Mouse (Mus musculus) MEL (cell line): ENCODE data around the gene Cald1.

Source experiments
- CHD1 ChIP-seq: IDR thresholded peaks from 2 replicates; pipeline ENCODE4 v1.6.1; 2012; ENCODE audit warnings: low read depth, mild to moderate bottlenecking, inconsistent platforms, low read length, improper control_type of control experiment
- CTCF ChIP-seq, 3 experiments: IDR thresholded peaks in 2 of 3; conservative IDR thresholded peaks in 1 of 3; 2 replicates each; pipeline ENCODE4 v1.5.1; 2011 to 2012; ENCODE audit warnings: low read length in 3 of 3, low read depth in 2 of 3, mild to moderate bottlenecking in 2 of 3, improper control_type of control experiment in 1 of 3, inconsistent platforms in 1 of 3, mixed read lengths in 1 of 3, moderate library complexity in 1 of 3; ENCODE audit not compliant: control insufficient read depth in 1 of 3, insufficient read depth in 1 of 3, poor library complexity in 1 of 3, severe bottlenecking in 1 of 3
- MYC ChIP-seq: IDR thresholded peaks from 2 replicates; pipeline ENCODE4 v1.6.1; 2011; ENCODE audit warnings: low read depth, mild to moderate bottlenecking, low read length, improper control_type of control experiment, moderate library complexity
- NELFE ChIP-seq: IDR thresholded peaks from 2 replicates; pipeline ENCODE4 v1.6.1; 2011; ENCODE audit warnings: low read depth, low read length, improper control_type of control experiment
- POLR2A ChIP-seq, 2 experiments: IDR thresholded peaks; 2 replicates each; pipeline ENCODE4 v1.6.1; 2011 to 2012; ENCODE audit warnings: low read length in 2 of 2, mild to moderate bottlenecking in 2 of 2, control low read depth in 1 of 2, improper control_type of control experiment in 1 of 2, low read depth in 1 of 2, moderate library complexity in 1 of 2; ENCODE audit not compliant: control insufficient read depth in 1 of 2, insufficient read depth in 1 of 2, poor library complexity in 1 of 2
- POLR2AphosphoS5 ChIP-seq: IDR thresholded peaks from 2 replicates; pipeline ENCODE4 v1.6.1; 2012; ENCODE audit warnings: low read depth, borderline replicate concordance, mild to moderate bottlenecking, inconsistent platforms, low read length, moderate library complexity, mixed read lengths
- ZC3H11A ChIP-seq: IDR thresholded peaks from 2 replicates; pipeline ENCODE4 v1.6.1; 2012; ENCODE audit warnings: low read depth, mild to moderate bottlenecking, inconsistent platforms, low read length, improper control_type of control experiment

DNA sequence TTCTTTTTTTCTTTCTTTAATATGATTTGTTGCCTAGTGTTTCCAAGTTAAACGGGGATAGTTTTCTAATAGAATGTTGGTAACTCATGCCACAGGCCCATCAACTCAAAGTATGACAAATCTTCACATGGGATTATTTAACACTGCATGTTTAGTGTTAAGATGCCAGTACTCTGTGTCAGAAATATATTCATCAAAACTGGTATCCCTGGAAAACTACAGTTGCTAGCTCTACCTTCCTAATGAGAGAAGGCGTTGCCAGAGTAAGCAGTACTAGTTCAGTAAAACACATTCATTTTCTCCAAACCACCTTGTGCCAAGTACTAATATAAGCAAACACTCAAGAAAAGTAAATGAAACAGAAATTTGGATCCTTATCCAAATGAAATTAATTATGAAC, 171.7 kb downstream of the Cald1 start:
- TF ChIP-seq ZC3H11A (no peak), CHD1 (no peak), NELFE (no peak), CTCF (IDR thresholded peaks at IDR 0.05 in 2 of 3, conservative IDR thresholded peaks at IDR 0.05 in 1 of 3; ENCODE audit: control insufficient read depth in 1 of 3, insufficient read depth in 1 of 3, low read depth in 2 of 3, low read length in 3 of 3, poor library complexity in 1 of 3, severe bottlenecking in 1 of 3) (no peak), POLR2AphosphoS5 (no peak), MYC (no peak), POLR2A (IDR thresholded peaks at IDR 0.05; ENCODE audit: control insufficient read depth in 1 of 2, insufficient read depth in 1 of 2, low read depth in 1 of 2, low read length in 2 of 2, poor library complexity in 1 of 2) (no peak)
